Mouse (Mus musculus) midbrain, embryonic 15.5 days (tissue): ENCODE data around the gene Ppp2r1b. TPM values are rescaled to one million over a fixed set of nuclear protein-coding genes. Genes with fewer than 3 reads are reported as not detected.

Experiments
- ATAC-seq: fragments of 200-750 bp; cut with Nextera tagmentation; replicated peaks from 2 replicates; pipeline ENCODE4 v1.8.0; 2017; ENCODE audit warnings: moderate TSS enrichment
- H3K27ac ChIP-seq: fragments of 300-500 bp; sonication (generic); 2 replicates; pipeline ENCODE4 v1.5.1; 2015; ENCODE audit warnings: mild to moderate bottlenecking, inconsistent platforms
- H3K27me3 ChIP-seq: fragments of 300-500 bp; sonication (generic); replicated peaks from 2 replicates; pipeline ENCODE4 v1.6.1; 2015; ENCODE audit warnings: inconsistent platforms
- H3K36me3 ChIP-seq: fragments of 300-500 bp; sonication (generic); replicated peaks from 2 replicates; pipeline ENCODE4 v1.6.1; 2015; ENCODE audit warnings: inconsistent platforms
- H3K4me1 ChIP-seq: fragments of 300-500 bp; sonication (generic); 2 replicates; pipeline ENCODE4 v1.6.1; 2015; ENCODE audit warnings: inconsistent platforms
- H3K4me2 ChIP-seq: fragments of 300-500 bp; sonication (generic); 2 replicates; pipeline ENCODE4 v1.6.1; 2015; ENCODE audit warnings: inconsistent platforms, mild to moderate bottlenecking, moderate library complexity
- H3K4me3 ChIP-seq: fragments of 300-500 bp; sonication (generic); 2 replicates; pipeline ENCODE4 v1.5.1; 2015; ENCODE audit warnings: mild to moderate bottlenecking, inconsistent platforms
- H3K9ac ChIP-seq: fragments of 300-500 bp; sonication (generic); 2 replicates; pipeline ENCODE4 v1.6.1; 2015; ENCODE audit warnings: mild to moderate bottlenecking, inconsistent platforms
- H3K9me3 ChIP-seq: fragments of 300-500 bp; sonication (generic); 2 replicates; pipeline ENCODE4 v1.6.1; 2016; ENCODE audit warnings: inconsistent platforms
- WGBS: fragments of 180-500 bp; shearing (Covaris S2); methylation state at CpG from one replicate; pipeline ENCODE4 v1.1.7; 2015; ENCODE audit warnings: mixed read lengths; 5-methylcytosine and 5-hydroxymethylcytosine counted together
- polyA plus RNA-seq: library from polyadenylated mRNA; unstranded; fragments of >200 nt; fragmentation: Nextera tagmentation; extraction: Ambion mirVana; gene quantifications from 2 replicates; pipeline ENCODE4 v1.2.1, GENCODE M21; 2015

The Ppp2r1b gene
- polyA plus RNA-seq, 1 experiment from 2014 or later, result 41.6 TPM

- no peak overlapping the region for H3K27ac ChIP-seq
- H3K36me3 ChIP-seq, result peaks cover 15% of the 10 kb centered on the region
- no peak overlapping the region for H3K4me3 ChIP-seq
- 68% methylated on average over 7 of the region's 7 CpGs for WGBS
- no peak overlapping the region for H3K4me2 ChIP-seq
- H3K9me3 ChIP-seq, result no peaks in the 10 kb centered on the region
- peaks cover 5% of the 10 kb centered on the region; the same call in 1 of the 2 replicates for H3K4me1 ChIP-seq
- ATAC-seq, result no peak
- no peaks in the 10 kb centered on the region for H3K27me3 ChIP-seq
- H3K9ac ChIP-seq, result no peak overlapping the region
Observed at GRCm38 (mm10) chr9:50900026-50900920, 55.2 kb downstream of the Ppp2r1b start.

GRCm38 (mm10) chr9:50904196-50904847 lies 59.2 kb downstream of the Ppp2r1b start:
- WGBS, result 81% methylated on average over 6 of the region's 6 CpGs
- H3K4me2 ChIP-seq, result no peak overlapping the region
- H3K9ac ChIP-seq, result no peak overlapping the region
- no peak overlapping the region for H3K4me3 ChIP-seq
- ATAC-seq, result no peak
- H3K27ac ChIP-seq, result no peak overlapping the region
- no peaks in the 10 kb centered on the region for H3K9me3 ChIP-seq
- peaks cover 5% of the 10 kb centered on the region; the same call in 1 of the 2 replicates for H3K4me1 ChIP-seq
- H3K36me3 ChIP-seq, result no peaks in the 10 kb centered on the region
- no peaks in the 10 kb centered on the region for H3K27me3 ChIP-seq

- Histone ChIP-seq H3K4me2 (no peak overlapping the region), H3K9ac (no peak overlapping the region), H3K4me1 (peaks cover 3% of the 10 kb centered on the region; the same call in 1 of the 2 replicates), H3K27me3 (no peaks in the 10 kb centered on the region), H3K27ac (no peak overlapping the region), H3K36me3 (no peaks in the 10 kb centered on the region), H3K4me3 (no peak overlapping the region), H3K9me3 (no peaks in the 10 kb centered on the region)
- ATAC-seq, result no peak
- WGBS, result 87% methylated on average over 3 of the region's 3 CpGs
Observed at GRCm38 (mm10) chr9:50905321-50905720, 60.2 kb downstream of the Ppp2r1b start.

- no peak overlapping the region for H3K4me3 ChIP-seq
- H3K36me3 ChIP-seq, result no peaks in the 10 kb centered on the region
- no peaks in the 10 kb centered on the region for H3K4me1 ChIP-seq
- no peaks in the 10 kb centered on the region for H3K27me3 ChIP-seq
- WGBS, result 86% methylated on average over 7 of the region's 7 CpGs
- H3K9me3 ChIP-seq, result no peaks in the 10 kb centered on the region
- no peak overlapping the region for H3K27ac ChIP-seq
- H3K4me2 ChIP-seq, result no peak overlapping the region
- no peak overlapping the region for H3K9ac ChIP-seq
- no peak for ATAC-seq
Observed at GRCm38 (mm10) chr9:50911861-50912515, 66.9 kb downstream of the Ppp2r1b start.

- Histone ChIP-seq H3K36me3 (no peaks in the 10 kb centered on the region), H3K4me3 (no peak overlapping the region), H3K27ac (no peak overlapping the region), H3K4me2 (no peak overlapping the region), H3K4me1 (no peaks in the 10 kb centered on the region), H3K9me3 (no peaks in the 10 kb centered on the region), H3K9ac (no peak overlapping the region), H3K27me3 (no peaks in the 10 kb centered on the region)
- 82% methylated on average over 3 of the region's 3 CpGs for WGBS
- ATAC-seq, result no peak
Observed at GRCm38 (mm10) chr9:50918131-50918530, 73.0 kb downstream of the Ppp2r1b start.

- Histone ChIP-seq H3K9me3 (no peaks in the 10 kb centered on the region), H3K27me3 (no peaks in the 10 kb centered on the region), H3K36me3 (no peaks in the 10 kb centered on the region), H3K27ac (no peak overlapping the region), H3K4me1 (no peaks in the 10 kb centered on the region), H3K4me2 (no peak overlapping the region), H3K9ac (no peak overlapping the region), H3K4me3 (no peak overlapping the region)
- 97% methylated on average over 2 of the region's 2 CpGs for WGBS
- no peak for ATAC-seq
Observed at GRCm38 (mm10) chr9:50919554-50919953, 74.5 kb downstream of the Ppp2r1b start.

GRCm38 (mm10) chr9:50920933-50921895 lies 76.1 kb downstream of the Ppp2r1b start:
- H3K9ac ChIP-seq, result no peak overlapping the region
- 88% methylated on average over 3 of the region's 3 CpGs for WGBS
- no peaks in the 10 kb centered on the region for H3K9me3 ChIP-seq
- no peak overlapping the region for H3K27ac ChIP-seq
- no peaks in the 10 kb centered on the region for H3K27me3 ChIP-seq
- H3K4me3 ChIP-seq, result no peak overlapping the region
- no peak for ATAC-seq
- no peaks in the 10 kb centered on the region for H3K36me3 ChIP-seq
- H3K4me1 ChIP-seq, result no peaks in the 10 kb centered on the region
- H3K4me2 ChIP-seq, result no peak overlapping the region

- no peaks in the 10 kb centered on the region for H3K4me1 ChIP-seq
- no peak overlapping the region for H3K9ac ChIP-seq
- no peak overlapping the region for H3K4me3 ChIP-seq
- no peak for ATAC-seq
- H3K4me2 ChIP-seq, result no peak overlapping the region
- 81% methylated on average over 5 of the region's 5 CpGs for WGBS
- no peaks in the 10 kb centered on the region for H3K27me3 ChIP-seq
- no peaks in the 10 kb centered on the region for H3K9me3 ChIP-seq
- H3K27ac ChIP-seq, result no peak overlapping the region
- H3K36me3 ChIP-seq, result no peaks in the 10 kb centered on the region
Observed at GRCm38 (mm10) chr9:50922363-50923153, 77.5 kb downstream of the Ppp2r1b start.

GRCm38 (mm10) chr9:50924454-50924853 lies 79.4 kb downstream of the Ppp2r1b start:
- no peak overlapping the region for H3K9ac ChIP-seq
- H3K9me3 ChIP-seq, result no peaks in the 10 kb centered on the region
- H3K27me3 ChIP-seq, result no peaks in the 10 kb centered on the region
- H3K4me3 ChIP-seq, result no peak overlapping the region
- no peak overlapping the region for H3K27ac ChIP-seq
- 0 out of 2 replicates have a peak, but pooled peaks cover 3% of the 10 kb centered on the region for H3K36me3 ChIP-seq
- no peaks in the 10 kb centered on the region for H3K4me1 ChIP-seq
- ATAC-seq, result no peak
- H3K4me2 ChIP-seq, result no peak overlapping the region

- H3K4me2 ChIP-seq, result no peak overlapping the region
- H3K9me3 ChIP-seq, result no peaks in the 10 kb centered on the region
- ATAC-seq, result no peak
- H3K9ac ChIP-seq, result no peak overlapping the region
- H3K27ac ChIP-seq, result no peak overlapping the region
- WGBS, result 93% methylated on average over 4 of the region's 4 CpGs
- 0 out of 2 replicates have a peak, but pooled peaks cover 3% of the 10 kb centered on the region for H3K36me3 ChIP-seq
- H3K4me1 ChIP-seq, result no peaks in the 10 kb centered on the region
- H3K27me3 ChIP-seq, result no peaks in the 10 kb centered on the region
- H3K4me3 ChIP-seq, result no peak overlapping the region
Observed at GRCm38 (mm10) chr9:50925801-50926200, 80.7 kb downstream of the Ppp2r1b start.

GRCm38 (mm10) chr9:50929986-50930385 lies 84.9 kb downstream of the Ppp2r1b start:
- no peak overlapping the region for H3K9ac ChIP-seq
- no peak overlapping the region for H3K4me2 ChIP-seq
- ATAC-seq, result no peak
- no peak overlapping the region for H3K27ac ChIP-seq
- no peak overlapping the region for H3K4me3 ChIP-seq
- no peaks in the 10 kb centered on the region for H3K9me3 ChIP-seq
- H3K4me1 ChIP-seq, result no peaks in the 10 kb centered on the region
- no peaks in the 10 kb centered on the region for H3K27me3 ChIP-seq
- H3K36me3 ChIP-seq, result peaks cover 6% of the 10 kb centered on the region; the same call in 1 of the 2 replicates
